ENCODE assay signal across 31 mouse cellular contexts in the genomic region with DNA sequence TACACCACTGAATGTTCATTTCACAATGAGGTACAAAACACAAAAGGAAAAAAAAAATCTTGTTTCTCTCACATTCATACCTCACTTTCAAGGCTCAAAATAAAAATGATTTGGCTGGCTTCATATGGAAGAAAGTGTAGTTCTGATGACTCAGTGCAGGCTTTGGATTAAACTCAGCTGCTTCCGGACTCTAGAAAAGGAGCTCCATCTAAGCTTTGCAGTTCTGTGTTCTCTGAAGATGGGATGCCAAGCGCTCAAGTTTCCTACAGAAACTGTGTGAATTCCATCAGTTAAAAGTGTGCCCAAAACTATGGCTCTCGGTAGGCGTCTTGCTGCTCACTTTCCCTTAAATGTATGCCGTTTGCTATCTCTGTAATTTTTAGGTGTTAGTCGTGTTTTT.
DNase-seq lines count a peak whose midpoint lies in the region; ATAC-seq and TF ChIP-seq lines count a peak whose summit lies in the region.
"Had no signal": no experiment of that assay in that cellular context is flagged by ENCODE, and none has a peak within 500 bp of the region (broad histone marks: within the 10 kb centered on the region; RNA-seq: fewer than 3 reads in every experiment).

No protein-coding gene starts in this region.

- H3K27me3 ChIP-seq in midbrain, embryonic 15.5 days (replicated peaks) = no peaks in the 10 kb centered on the region
- H3K27me3 ChIP-seq: forebrain, embryonic 15.5 days; limb, embryonic 15.5 days; liver, embryonic 13.5 days; megakaryocyte, embryonic 14.5 days; midbrain, embryonic 13.5 days; neural tube, embryonic 15.5 days had no signal

- no peak for TF ChIP-seq CTCF in left cerebral cortex, adult 2 months (IDR thresholded peaks at IDR 0.05)

- no peak overlapping the region for H3K4me3 ChIP-seq in left cerebral cortex, adult 2 months
- no peak overlapping the region for H3K4me3 ChIP-seq in midbrain, embryonic 15.5 days
- H3K4me3 ChIP-seq: forebrain, embryonic 10.5 days; forebrain, embryonic 15.5 days; layer of hippocampus, adult 2 months; limb, embryonic 10.5 days; limb, embryonic 15.5 days; liver, embryonic 13.5 days; megakaryocyte, embryonic 14.5 days; midbrain, embryonic 13.5 days; neural tube, embryonic 15.5 days had no signal

- 93% methylated on average over 6 of the region's 6 CpGs for WGBS in midbrain, embryonic 15.5 days

- no peaks in the 10 kb centered on the region for H3K36me3 ChIP-seq in midbrain, embryonic 15.5 days (replicated peaks)
- H3K36me3 ChIP-seq: forebrain, embryonic 10.5 days; forebrain, embryonic 15.5 days; limb, embryonic 15.5 days; liver, embryonic 13.5 days; neural tube, embryonic 15.5 days had no signal

- H3K4me1 ChIP-seq in midbrain, embryonic 15.5 days = no peaks in the 10 kb centered on the region
- H3K4me1 ChIP-seq: forebrain, embryonic 15.5 days; limb, embryonic 15.5 days; liver, embryonic 13.5 days; midbrain, embryonic 13.5 days; neural tube, embryonic 15.5 days had no signal

- intact Hi-C loops in left cerebral cortex, postnatal 4 days (cut with DNase I) = no loop called here
- intact Hi-C loops in left cerebral cortex, adult 2 months (cut with DNase I) = loop anchor here (1.0 to 2.0 kb wide), 3 partner anchors 77 to 90 kb away; no protein-coding TSS in a partner anchor

- ATAC-seq in midbrain, embryonic 15.5 days (replicated peaks) = no peak
- ATAC-seq: activated CD4-positive, CD25-positive, alpha-beta regulatory T cell, adult 4 months; forebrain, embryonic 15.5 days; hindbrain, embryonic 16.5 days; lung, postnatal 0 days; midbrain, embryonic 13.5 days had no signal

- peak overlapping the region; percentile 75; the same call in 1 of the 2 replicates for H3K27ac ChIP-seq in left cerebral cortex, adult 2 months
- no peak overlapping the region for H3K27ac ChIP-seq in midbrain, embryonic 15.5 days
- H3K27ac ChIP-seq: forebrain, embryonic 10.5 days; forebrain, embryonic 15.5 days; layer of hippocampus, adult 2 months; limb, embryonic 10.5 days; limb, embryonic 15.5 days; liver, embryonic 13.5 days; midbrain, embryonic 13.5 days; neural tube, embryonic 15.5 days; stomach, postnatal 0 days had no signal

- H3K9ac ChIP-seq in midbrain, embryonic 15.5 days = no peak overlapping the region
- H3K9ac ChIP-seq: forebrain, embryonic 15.5 days; limb, embryonic 15.5 days; liver, embryonic 13.5 days; midbrain, embryonic 13.5 days; neural tube, embryonic 15.5 days had no signal

- H3K9me3 ChIP-seq in midbrain, embryonic 15.5 days = no peaks in the 10 kb centered on the region
- H3K9me3 ChIP-seq: limb, embryonic 10.5 days; limb, embryonic 15.5 days; liver, embryonic 13.5 days had no signal

- DNase-seq in left cerebral cortex, adult 11 months (ENCODE audit: low spot score) = peak; percentile 39
- DNase-seq in left cerebral cortex, postnatal 4 days = no peak
- DNase-seq in right cerebral cortex, postnatal 25 days = peak; percentile 48
- DNase-seq in right cerebral cortex, postnatal 4 days = no peak
- DNase-seq in left cerebral cortex, adult 2 months (ENCODE audit: extremely low spot score in 1 of 2, low spot score in 2 of 2) = peak; percentile 22 to 29
- DNase-seq in telencephalon, adult 2 months (ENCODE audit: low read depth, low spot score) = peak; percentile 93
- DNase-seq in adrenal gland, adult (ENCODE audit: inconsistent age in 2 of 2, low spot score in 1 of 2) = no peak
- DNase-seq: adrenal gland, adult 8-10 months; B cell, adult 2 months; cerebellum, adult 8-10 months; cerebellum, postnatal 36 days; gastrocnemius, postnatal 10 days; kidney, adult 2 months; kidney, postnatal 36 days; liver, embryonic 13.5 days; lung, adult 18-20 months; lung, postnatal 4 days; thymus, postnatal 4 days had no signal

- no peak overlapping the region for H3K4me2 ChIP-seq in midbrain, embryonic 15.5 days
- H3K4me2 ChIP-seq: forebrain, embryonic 15.5 days; limb, embryonic 15.5 days; liver, embryonic 13.5 days; midbrain, embryonic 13.5 days; neural tube, embryonic 15.5 days had no signal

Comparison
In these comparisons a context has a peak if more than half of its experiments do, and no peak if none do; other contexts are left out.
1. DNase-seq: peak in left cerebral cortex, adult 11 months (single experiment), right cerebral cortex, postnatal 25 days (single experiment), left cerebral cortex, adult 2 months (2 of 2) and telencephalon, adult 2 months (single experiment); none in left cerebral cortex, postnatal 4 days (single experiment), right cerebral cortex, postnatal 4 days (single experiment) and adrenal gland, adult (0 of 2).